ENCODE assay signal across 28 mouse cellular contexts in the genomic region with DNA sequence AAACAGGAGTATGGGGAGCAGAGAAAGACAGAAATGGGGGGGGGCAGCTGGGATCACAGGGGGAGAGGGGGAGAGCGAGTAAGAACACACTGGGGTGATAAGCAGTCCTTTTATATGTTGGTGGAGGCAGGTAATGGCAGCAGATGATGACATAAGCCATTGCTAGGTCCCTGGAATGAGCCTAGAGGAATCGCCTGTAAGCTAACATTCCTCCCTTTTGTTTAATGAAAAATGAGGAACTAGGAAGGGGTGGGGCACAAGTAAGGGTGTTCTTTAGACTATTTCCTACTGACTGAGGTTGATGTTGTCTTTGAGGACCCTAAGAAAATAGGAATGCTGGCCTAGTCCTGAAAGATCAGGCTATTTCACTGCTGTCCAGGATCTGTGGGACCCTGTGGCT. TPM values are rescaled to one million over a fixed set of nuclear protein-coding genes. Genes with fewer than 3 reads are reported as not detected.
DNase-seq lines count a peak whose midpoint lies in the region; ATAC-seq lines count a peak whose summit lies in the region.
"Had no signal": no experiment of that assay in that cellular context is flagged by ENCODE, and none has a peak within 500 bp of the region (broad histone marks: within the 10 kb centered on the region; RNA-seq: fewer than 3 reads in every experiment).

No protein-coding gene starts in this region.

- H3K4me1 ChIP-seq in midbrain, embryonic 11.5 days (ENCODE audit: control insufficient read depth, insufficient read depth, low read length): no peaks in the 10 kb centered on the region
- H3K4me1 ChIP-seq in midbrain, embryonic 10.5 days: no peaks in the 10 kb centered on the region
- H3K4me1 ChIP-seq: embryonic facial prominence, embryonic 13.5 days; embryonic facial prominence, embryonic 15.5 days; forebrain, embryonic 10.5 days; forebrain, embryonic 12.5 days had no signal

- ATAC-seq in midbrain, embryonic 11.5 days (ENCODE audit: low FRiP score): no peak
- ATAC-seq in granulocyte monocyte progenitor cell, adult 5-6 weeks (replicated peaks; ENCODE audit: poor library complexity, severe bottlenecking): peak; percentile 56; the same call in 1 of the 2 replicates
- no peak for ATAC-seq in cerebellum, adult (ENCODE audit: insufficient number of reproducible peaks, low FRiP score, low TSS enrichment)
- ATAC-seq: CD4-positive, CD25-positive, alpha-beta regulatory T cell, adult 4 months; forebrain, embryonic 14.5 days; forebrain, embryonic 16.5 days had no signal

- H3K9ac ChIP-seq in midbrain, embryonic 11.5 days (ENCODE audit: low read length): no peak overlapping the region
- H3K9ac ChIP-seq: embryonic facial prominence, embryonic 13.5 days; embryonic facial prominence, embryonic 15.5 days; forebrain, embryonic 12.5 days had no signal

- no peak overlapping the region for H3K4me3 ChIP-seq in midbrain, embryonic 11.5 days (ENCODE audit: low read depth, low read length)
- no peak overlapping the region for H3K4me3 ChIP-seq in midbrain, embryonic 10.5 days
- H3K4me3 ChIP-seq: embryonic facial prominence, embryonic 13.5 days; embryonic facial prominence, embryonic 15.5 days; erythroblast, embryonic 14.5 days; forebrain, embryonic 10.5 days; forebrain, embryonic 12.5 days had no signal

- no peaks in the 10 kb centered on the region for H3K27me3 ChIP-seq in midbrain, embryonic 11.5 days (ENCODE audit: control insufficient read depth, insufficient read depth, low read length)
- 0 out of 2 replicates have a peak, but pooled peaks cover 3% of the 10 kb centered on the region for H3K27me3 ChIP-seq in midbrain, embryonic 10.5 days (ENCODE audit: low read depth, poor library complexity, severe bottlenecking)
- H3K27me3 ChIP-seq: CH12.LX; embryonic facial prominence, embryonic 13.5 days; embryonic facial prominence, embryonic 15.5 days; forebrain, embryonic 12.5 days had no signal

- no peaks in the 10 kb centered on the region for H3K9me3 ChIP-seq in midbrain, embryonic 11.5 days (ENCODE audit: control insufficient read depth, low read length)
- H3K9me3 ChIP-seq in midbrain, embryonic 10.5 days (replicated peaks): no peaks in the 10 kb centered on the region
- H3K9me3 ChIP-seq: embryonic facial prominence, embryonic 15.5 days; forebrain, embryonic 10.5 days; forebrain, embryonic 12.5 days; G1E had no signal

- peak; percentile 65 for DNase-seq in midbrain, embryonic 11.5 days (ENCODE audit: low spot score, missing footprints)
- no peak for DNase-seq in midbrain, embryonic 10.5 days (ENCODE audit: low spot score)
- peak; percentile 56 for DNase-seq in ZHBTc4 (ENCODE audit: low read depth, low spot score)
- DNase-seq in layer of hippocampus, postnatal 10 days (ENCODE audit: low spot score in 2 of 2): no peak
- no peak for DNase-seq in frontal cortex, postnatal 25 days (ENCODE audit: low spot score in 2 of 2)
- DNase-seq: adrenal gland, adult 2 months; adrenal gland, postnatal 10 days; adrenal gland, postnatal 25 days; B cell, adult 2 months; cerebellum, adult 11-12 months; cerebellum, adult 2 months; cerebellum, adult 9-10 months; cerebellum, postnatal 10 days; cerebellum, postnatal 25 days; embryo, embryonic 11 days had no signal

- 75% methylated on average over 2 of the region's 2 CpGs for WGBS in midbrain, embryonic 11.5 days
- 62% methylated on average over 2 of the region's 2 CpGs for WGBS in midbrain, embryonic 10.5 days

- no peak overlapping the region for H3K4me2 ChIP-seq in midbrain, embryonic 11.5 days
- H3K4me2 ChIP-seq: embryonic facial prominence, embryonic 13.5 days; embryonic facial prominence, embryonic 15.5 days; forebrain, embryonic 12.5 days had no signal

- no peak overlapping the region for H3K27ac ChIP-seq in midbrain, embryonic 11.5 days (ENCODE audit: low read depth, low read length)
- H3K27ac ChIP-seq in midbrain, embryonic 10.5 days (replicated peaks): no peak overlapping the region
- H3K27ac ChIP-seq: embryonic facial prominence, embryonic 13.5 days; embryonic facial prominence, embryonic 15.5 days; forebrain, embryonic 10.5 days; forebrain, embryonic 12.5 days had no signal

- no peaks in the 10 kb centered on the region for H3K36me3 ChIP-seq in midbrain, embryonic 11.5 days (ENCODE audit: control insufficient read depth, insufficient read depth, low read length)
- H3K36me3 ChIP-seq in midbrain, embryonic 10.5 days: no peaks in the 10 kb centered on the region
- H3K36me3 ChIP-seq: embryonic facial prominence, embryonic 13.5 days; embryonic facial prominence, embryonic 15.5 days; forebrain, embryonic 10.5 days; forebrain, embryonic 12.5 days; G1E had no signal

RNA-seq across cellular contexts. Expression of a gene that starts 39.4 kb away (rescaled TPM):
- polyA plus RNA-seq in midbrain, embryonic 11.5 days (2014; fragmentation: Nextera tagmentation; extraction: Ambion mirVana): 0.41 TPM in 1 of 2 replicates, not detected in the other
- 0.23 and 0.39 TPM in 2 replicates for polyA plus RNA-seq in midbrain, embryonic 10.5 days (2016; fragmentation: Nextera tagmentation; extraction: Ambion mirVana)
- total RNA-seq in granulocyte monocyte progenitor cell, adult 5-6 weeks (2014; fragmentation: Nextera tagmentation): not detected in 2 replicates
- 0.26 and 0.62 TPM in 2 replicates for total RNA-seq in granulocyte monocyte progenitor cell, adult 5-6 weeks (2017)
- total RNA-seq in layer of hippocampus, postnatal 10 days (2021): under 1 TPM; 0.67 to 0.78 TPM
- polyA plus RNA-seq: CD4-positive, CD25-positive, alpha-beta regulatory T cell, adult 4 months; embryonic facial prominence, embryonic 11.5 days; erythroblast, embryonic 14.5 days; G1E had no signal

RNA-seq across cellular contexts. Expression of a gene that starts 42.8 kb away (rescaled TPM):
- polyA plus RNA-seq in midbrain, embryonic 11.5 days (2014; fragmentation: Nextera tagmentation; extraction: Ambion mirVana): 463 and 499 TPM in 2 replicates
- 431 and 439 TPM in 2 replicates for polyA plus RNA-seq in midbrain, embryonic 10.5 days (2016; fragmentation: Nextera tagmentation; extraction: Ambion mirVana)
- 387 and 444 TPM in 2 replicates for total RNA-seq in granulocyte monocyte progenitor cell, adult 5-6 weeks (2014; fragmentation: Nextera tagmentation)
- 211 and 247 TPM in 2 replicates for total RNA-seq in granulocyte monocyte progenitor cell, adult 5-6 weeks (2017)
- 100 to 1,000 TPM; 173 to 191 TPM for total RNA-seq in layer of hippocampus, postnatal 10 days (2021)

Comparison
In these comparisons a context has a peak if more than half of its experiments do, and no peak if none do; other contexts are left out.
1. DNase-seq: peak in midbrain, embryonic 11.5 days (single experiment) and ZHBTc4 (single experiment); none in midbrain, embryonic 10.5 days (single experiment), layer of hippocampus, postnatal 10 days (0 of 2) and frontal cortex, postnatal 25 days (0 of 2).